Mouse (Mus musculus) heart, embryonic 16.5 days (tissue): Measurements from ENCODE around the gene Gas7. TPM values are rescaled to one million over a fixed set of nuclear protein-coding genes. Genes with fewer than 3 reads are reported as not detected.

ENCODE experiments used
- ATAC-seq: fragments of 200-750 bp; cut with Nextera tagmentation; replicated peaks from 2 replicates; pipeline ENCODE4 v1.8.0; 2017; ENCODE audit warnings: moderate number of reproducible peaks; ENCODE audit not compliant: insufficient read depth, low FRiP score; ENCODE audit errors: extremely low read depth
- H3K27ac ChIP-seq: fragments of 300-500 bp; sonication (generic); 2 replicates; pipeline ENCODE4 v1.5.1; 2014; ENCODE audit warnings: mild to moderate bottlenecking, low read length, control low read depth, moderate library complexity
- H3K27me3 ChIP-seq: fragments of 300-500 bp; sonication (generic); 2 replicates; pipeline ENCODE4 v1.6.1; 2014; ENCODE audit warnings: low read length, mixed read lengths; ENCODE audit not compliant: control insufficient read depth, insufficient read depth
- H3K36me3 ChIP-seq: fragments of 300-500 bp; sonication (generic); 2 replicates; pipeline ENCODE4 v1.6.1; 2014; ENCODE audit not compliant: control insufficient read depth, insufficient read depth
- H3K4me1 ChIP-seq: fragments of 300-500 bp; sonication (generic); 2 replicates; pipeline ENCODE4 v1.6.1; 2014; ENCODE audit warnings: low read length, mixed read lengths; ENCODE audit not compliant: control insufficient read depth, insufficient read depth
- H3K4me2 ChIP-seq: fragments of 300-500 bp; sonication (generic); 2 replicates; pipeline ENCODE4 v1.6.1; 2014; ENCODE audit warnings: low read depth, mild to moderate bottlenecking, control low read depth, low read length
- H3K4me3 ChIP-seq: fragments of 300-500 bp; sonication (generic); 2 replicates; pipeline ENCODE4 v1.5.1; 2014; ENCODE audit warnings: mild to moderate bottlenecking, control low read depth, low read length
- H3K9ac ChIP-seq: fragments of 300-500 bp; sonication (generic); 2 replicates; pipeline ENCODE4 v1.6.1; 2014; ENCODE audit warnings: low read length, control low read depth
- H3K9me3 ChIP-seq: fragments of 300-500 bp; sonication (generic); replicated peaks from 2 replicates; pipeline ENCODE4 v1.6.1; 2016; ENCODE audit warnings: low read length; ENCODE audit not compliant: control insufficient read depth
- WGBS: fragments of 180-500 bp; shearing (Covaris S2); extraction: QIAGEN DNeasy Blood & Tissue Kit; methylation state at CpG from one replicate; pipeline ENCODE4 v1.1.7; 2014; 5-methylcytosine and 5-hydroxymethylcytosine counted together
- polyA plus RNA-seq: library from polyadenylated mRNA; unstranded; fragments of >200 nt; fragmentation: Nextera tagmentation; extraction: Ambion mirVana; gene quantifications from 2 replicates; pipeline ENCODE4 v1.2.1, GENCODE M21; 2015

The Gas7 gene
- polyA plus RNA-seq, 1 experiment from 2014 or later = 8.5 TPM

DNA sequence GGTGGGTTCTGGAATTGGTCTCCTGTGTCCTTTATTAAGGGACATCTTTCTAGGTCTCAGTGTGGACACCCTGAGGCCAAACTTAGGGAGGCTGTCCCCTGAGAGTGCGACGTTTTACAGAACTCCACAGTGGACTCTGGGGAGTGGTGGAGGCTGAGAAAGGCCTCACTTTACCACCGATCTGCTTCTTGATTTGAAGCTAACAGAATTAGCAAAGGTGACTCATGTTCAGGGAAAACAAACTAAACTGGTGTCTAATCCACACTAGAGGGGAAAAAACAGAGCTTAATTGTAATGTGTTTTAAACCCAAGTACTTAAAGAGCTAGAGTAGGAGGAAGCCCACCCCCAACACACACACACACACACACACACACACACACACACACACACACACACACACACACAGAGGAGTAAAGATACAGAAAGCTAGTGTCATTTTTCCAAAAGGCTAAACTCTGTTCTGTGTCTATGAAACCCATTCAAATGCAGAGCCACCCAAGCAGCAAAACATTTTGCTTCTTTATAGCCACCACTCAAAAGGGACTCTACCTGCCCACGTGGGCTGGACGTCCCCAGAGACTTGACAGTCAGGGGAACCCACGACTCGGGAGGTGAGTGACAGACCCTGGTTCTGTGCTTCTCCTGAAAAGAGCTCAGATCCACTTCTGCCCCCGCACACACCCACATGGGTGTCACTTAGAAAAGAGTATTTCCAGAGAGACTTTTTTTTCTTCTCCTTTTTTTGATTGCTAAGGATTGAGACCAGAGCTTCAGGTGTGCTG is 268.2 kb downstream of the Gas7 start:
- no peak overlapping the region for H3K4me2 ChIP-seq
- 76% methylated on average over 8 of the region's 8 CpGs for WGBS
- no peaks in the 10 kb centered on the region for H3K9me3 ChIP-seq
- no peak overlapping the region for H3K4me3 ChIP-seq
- no peak overlapping the region for H3K9ac ChIP-seq
- no peaks in the 10 kb centered on the region for H3K36me3 ChIP-seq
- no peaks in the 10 kb centered on the region for H3K27me3 ChIP-seq
- no peak for ATAC-seq
- peaks cover 18% of the 10 kb centered on the region for H3K4me1 ChIP-seq
- H3K27ac ChIP-seq = no peak overlapping the region

DNA sequence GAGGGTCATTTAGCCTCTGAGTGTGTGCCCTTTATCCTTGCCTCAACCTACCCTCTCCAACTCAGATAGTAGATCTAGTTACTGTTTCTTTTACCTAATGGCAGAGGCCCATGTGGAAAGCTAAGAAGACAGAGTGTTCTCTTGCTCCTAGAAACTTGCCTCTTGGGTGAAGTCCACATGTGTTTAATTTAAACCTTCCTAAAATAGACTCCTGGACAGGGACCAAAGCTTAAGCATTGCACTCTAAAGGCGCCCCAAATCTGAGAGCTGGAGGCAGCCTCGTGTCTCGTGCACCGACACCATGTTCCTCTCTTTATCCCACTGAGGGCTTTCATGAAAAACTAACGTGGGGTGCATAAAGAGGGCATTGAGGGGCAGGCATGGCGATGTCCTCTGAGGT is 271.9 kb downstream of the Gas7 start:
- Histone ChIP-seq H3K27me3 (no peaks in the 10 kb centered on the region), H3K36me3 (no peaks in the 10 kb centered on the region), H3K27ac (peak overlapping the region; percentile 66), H3K4me3 (no peak overlapping the region), H3K4me1 (peaks cover 9% of the 10 kb centered on the region), H3K9ac (no peak overlapping the region), H3K4me2 (no peak overlapping the region), H3K9me3 (0 out of 2 replicates have a peak, but pooled peaks cover 3% of the 10 kb centered on the region)
- ATAC-seq = peak; percentile 71
- 44% methylated on average over 6 of the region's 6 CpGs for WGBS

DNA sequence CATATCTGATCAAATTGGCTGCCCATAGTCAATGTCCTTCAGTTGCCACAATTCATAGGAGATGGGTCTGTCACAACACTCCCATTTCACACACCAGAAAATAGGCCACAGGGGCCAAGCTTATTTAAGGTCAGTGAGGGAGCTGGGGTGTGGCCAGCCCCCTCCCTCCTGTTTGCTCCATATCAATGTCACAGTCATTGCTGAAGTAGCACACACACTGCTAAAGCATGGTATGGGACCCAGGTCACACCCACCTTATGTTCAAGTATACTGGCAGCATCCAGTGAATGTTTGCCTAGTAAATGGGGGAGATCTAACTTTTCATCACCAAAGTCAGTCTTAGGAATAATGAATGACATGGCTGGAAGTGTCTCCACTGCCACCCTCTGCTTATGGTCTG is 273.5 kb downstream of the Gas7 start:
- Histone ChIP-seq H3K9me3 (0 out of 2 replicates have a peak, but pooled peaks cover 3% of the 10 kb centered on the region), H3K27me3 (no peaks in the 10 kb centered on the region), H3K4me2 (no peak overlapping the region), H3K4me1 (peaks cover 9% of the 10 kb centered on the region), H3K4me3 (no peak overlapping the region), H3K27ac (no peak overlapping the region), H3K9ac (no peak overlapping the region), H3K36me3 (no peaks in the 10 kb centered on the region)
- ATAC-seq = no peak

DNA sequence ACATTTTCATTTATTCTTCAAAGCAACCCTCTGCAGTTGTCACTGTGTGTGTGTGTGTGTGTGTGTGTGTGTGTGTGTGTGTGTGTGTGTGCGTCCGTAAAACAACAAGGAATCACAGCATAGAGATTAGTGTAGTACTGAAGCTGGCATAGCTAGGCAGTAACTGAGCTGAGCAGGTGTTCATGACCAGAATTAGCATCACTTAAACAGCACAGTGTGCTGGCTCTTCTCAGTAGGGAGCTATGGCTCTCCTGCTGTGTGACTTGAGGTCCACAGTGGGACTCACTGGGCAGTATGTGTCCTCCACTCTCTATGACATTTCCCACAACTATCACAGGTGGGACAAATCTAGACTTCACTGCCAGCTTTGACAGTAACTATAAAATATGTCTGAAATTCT is 275.8 kb downstream of the Gas7 start:
- Histone ChIP-seq H3K4me3 (no peak overlapping the region), H3K36me3 (no peaks in the 10 kb centered on the region), H3K9me3 (0 out of 2 replicates have a peak, but pooled peaks cover 3% of the 10 kb centered on the region), H3K4me1 (peaks cover 9% of the 10 kb centered on the region), H3K27ac (no peak overlapping the region), H3K27me3 (no peaks in the 10 kb centered on the region), H3K9ac (no peak overlapping the region), H3K4me2 (no peak overlapping the region)
- 87% methylated on average over 2 of the region's 2 CpGs for WGBS
- ATAC-seq = no peak

DNA sequence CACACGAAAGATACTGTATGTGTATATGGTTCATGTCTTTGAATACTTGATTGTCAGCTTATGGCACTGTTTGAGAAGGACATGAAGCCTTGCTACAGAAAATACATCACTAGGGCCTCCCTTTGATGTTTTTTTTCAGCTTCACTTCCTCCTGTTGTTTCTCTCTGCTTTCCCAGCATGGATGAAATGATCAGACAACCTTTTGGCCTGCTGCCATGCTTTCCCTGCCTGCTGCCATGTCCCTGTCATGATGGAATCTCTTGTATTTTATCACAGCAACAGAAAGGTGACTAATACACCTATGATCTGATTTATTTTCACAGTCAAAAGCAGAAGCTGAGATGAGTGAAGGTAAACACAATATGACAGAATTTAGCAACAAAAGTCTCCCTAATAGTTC is 278.5 kb downstream of the Gas7 start:
- 83% methylated on average over 1 of the region's 1 CpGs for WGBS
- Histone ChIP-seq H3K27ac (no peak overlapping the region), H3K4me2 (no peak overlapping the region), H3K9me3 (0 out of 2 replicates have a peak, but pooled peaks cover 3% of the 10 kb centered on the region), H3K36me3 (no peaks in the 10 kb centered on the region), H3K4me1 (no peaks in the 10 kb centered on the region), H3K27me3 (no peaks in the 10 kb centered on the region), H3K9ac (no peak overlapping the region), H3K4me3 (no peak overlapping the region)
- ATAC-seq = no peak

DNA sequence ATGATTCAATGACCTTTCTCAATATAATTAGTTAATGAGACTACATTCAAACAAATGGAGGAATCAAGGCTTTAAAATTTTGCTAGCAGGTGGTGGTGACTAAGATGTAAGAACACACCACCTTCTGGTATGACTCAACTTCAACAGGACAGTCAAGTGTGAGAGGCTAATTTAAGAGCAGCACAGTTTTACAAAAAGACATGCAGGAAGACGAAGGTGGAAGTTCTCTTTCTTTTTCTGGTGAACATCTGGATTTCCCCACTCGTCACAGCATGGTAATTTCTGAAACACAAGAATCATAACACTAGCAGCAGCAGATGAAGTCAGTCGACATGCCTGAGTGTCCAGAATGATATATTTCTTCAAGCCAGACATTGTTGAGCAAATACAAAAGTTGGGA is 279.4 kb downstream of the Gas7 start:
- 69% methylated on average over 3 of the region's 3 CpGs for WGBS
- Histone ChIP-seq H3K4me3 (no peak overlapping the region), H3K4me2 (no peak overlapping the region), H3K27ac (no peak overlapping the region), H3K9me3 (0 out of 2 replicates have a peak, but pooled peaks cover 3% of the 10 kb centered on the region), H3K9ac (no peak overlapping the region), H3K36me3 (no peaks in the 10 kb centered on the region), H3K27me3 (no peaks in the 10 kb centered on the region), H3K4me1 (no peaks in the 10 kb centered on the region)
- ATAC-seq = no peak

DNA sequence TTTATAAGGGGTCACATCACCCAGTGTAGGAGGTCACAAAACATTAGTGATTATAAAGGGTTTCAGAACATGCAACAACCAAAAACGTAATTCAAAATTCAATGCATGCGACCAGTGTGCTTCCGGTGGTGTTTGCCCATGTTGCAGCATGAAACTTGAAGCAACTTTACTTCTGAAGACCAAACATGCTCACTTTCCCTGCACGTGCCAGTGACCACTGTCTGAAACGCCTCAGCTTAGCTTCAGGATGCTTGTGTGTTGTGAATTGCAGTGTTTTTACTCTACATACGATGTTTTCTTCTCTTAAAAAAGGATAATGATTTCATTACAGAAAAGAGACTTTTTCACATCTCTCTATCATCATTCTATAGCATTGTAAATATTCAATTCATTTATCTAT is 283.1 kb downstream of the Gas7 start:
- WGBS = 77% methylated on average over 6 of the region's 6 CpGs
- no peak for ATAC-seq
- Histone ChIP-seq H3K4me2 (no peak overlapping the region), H3K9me3 (no peaks in the 10 kb centered on the region), H3K36me3 (no peaks in the 10 kb centered on the region), H3K27ac (no peak overlapping the region), H3K9ac (no peak overlapping the region), H3K4me3 (no peak overlapping the region), H3K27me3 (no peaks in the 10 kb centered on the region), H3K4me1 (no peaks in the 10 kb centered on the region)

Other genes starting within 250 kb of the Gas7 start
- gene Myh4, start 217.4 kb upstream of the Gas7 start, polyA plus RNA-seq = not detected in 2 replicates
- 2.6 and 7.6 TPM in 2 replicates for gene Myh8, start 178.3 kb upstream of the Gas7 start, polyA plus RNA-seq
- gene Myh13, start 133.8 kb upstream of the Gas7 start, polyA plus RNA-seq = 0.22 and 0.60 TPM in 2 replicates
- gene Rcvrn, start 239.9 kb downstream of the Gas7 start, polyA plus RNA-seq = not detected in 2 replicates